Mouse (Mus musculus) spleen, adult 2 months (tissue): ENCODE data around the gene Slc22a7. TPM values are rescaled to one million over a fixed set of nuclear protein-coding genes. Genes with fewer than 3 reads are reported as not detected.

Experiments
- DNase-seq, 2 experiments: peaks; one replicate each; pipeline versions ENCODE4 v3.0.0 to v3.0.0-alpha.2; 2012 to 2021; ENCODE audit warnings: low spot score in 2 of 2, low read depth in 1 of 2
- H3K27ac ChIP-seq: fragments of 200-500 bp; 2 replicates; pipeline ENCODE4 v1.5.1; 2012; ENCODE audit warnings: low read length, inconsistent platforms; ENCODE audit not compliant: insufficient read depth
- H3K27me3 ChIP-seq: fragments of 200-500 bp; 2 replicates; pipeline ENCODE4 v1.6.1; 2012; ENCODE audit warnings: mild to moderate bottlenecking, moderate library complexity, low read length, inconsistent platforms; ENCODE audit not compliant: control insufficient read depth, insufficient read depth
- H3K36me3 ChIP-seq: fragments of 200-500 bp; 2 replicates; pipeline ENCODE4 v1.6.1; 2012; ENCODE audit warnings: mild to moderate bottlenecking, low read length, inconsistent platforms; ENCODE audit not compliant: control insufficient read depth, insufficient read depth
- H3K4me1 ChIP-seq: fragments of 200-500 bp; 2 replicates; pipeline ENCODE4 v1.6.1; 2011; ENCODE audit warnings: inconsistent platforms; ENCODE audit not compliant: control insufficient read depth, insufficient read depth, insufficient read length
- H3K4me3 ChIP-seq: fragments of 200-500 bp; 2 replicates; pipeline ENCODE4 v1.5.1; 2011; ENCODE audit warnings: mild to moderate bottlenecking, inconsistent platforms; ENCODE audit not compliant: insufficient read depth, insufficient read length; ENCODE audit errors: extremely low read depth
- CTCF ChIP-seq: fragments of 200-500 bp; IDR thresholded peaks from 2 replicates; pipeline ENCODE4 v1.5.1; 2011; ENCODE audit warnings: mild to moderate bottlenecking, inconsistent platforms; ENCODE audit not compliant: insufficient read depth, insufficient read length, insufficient replicate concordance; ENCODE audit errors: extremely low read depth
- POLR2A ChIP-seq: fragments of 200-500 bp; IDR thresholded peaks from 2 replicates; pipeline ENCODE4 v1.6.1; 2011; ENCODE audit warnings: low read depth, low read length, inconsistent platforms
- WGBS: fragments of 180-500 bp; shearing (Covaris S2); methylation state at CpG from one replicate; pipeline ENCODE4 v1.1.7; 2018; 5-methylcytosine and 5-hydroxymethylcytosine counted together
- polyA plus RNA-seq: library from polyadenylated mRNA; depleted of rRNA; stranded (reverse); fragments of >200 nt; gene quantifications from 2 replicates; pipeline ENCODE4 v1.2.3, GENCODE M21; 2012

The Slc22a7 gene
- polyA plus RNA-seq, 1 experiment, result 0.07 TPM

- WGBS, result 8% methylated on average over 40 of the region's 50 CpGs
Measured at GRCm38 (mm10) chr17:46444839-46445579, 6.8 kb upstream of the Slc22a7 start.

GRCm38 (mm10) chr17:46439176-46439575 lies 919 bp upstream of the Slc22a7 start:
- TF ChIP-seq POLR2A (no peak), CTCF (no peak)
- Histone ChIP-seq H3K4me3 (no peak overlapping the region), H3K36me3 (no peaks in the 10 kb centered on the region), H3K27ac (no peak overlapping the region), H3K27me3 (no peaks in the 10 kb centered on the region; the same call in 1 of the 2 replicates), H3K4me1 (no peaks in the 10 kb centered on the region)
- DNase-seq, result no peak
- 93% methylated on average over 10 of the region's 10 CpGs for WGBS

More at GRCm38 (mm10) chr17:46444839-46445579, 6.8 kb upstream of the Slc22a7 start:
- H3K4me3 ChIP-seq, result no peak overlapping the region
- no peaks in the 10 kb centered on the region for H3K4me1 ChIP-seq
- no peak overlapping the region for H3K27ac ChIP-seq
- no peak for DNase-seq
- H3K36me3 ChIP-seq, result no peaks in the 10 kb centered on the region
- TF ChIP-seq CTCF (no peak), POLR2A (no peak)
- H3K27me3 ChIP-seq, result peaks cover 5% of the 10 kb centered on the region; the same call in 1 of the 2 replicates

GRCm38 (mm10) chr17:46436672-46437366 lies 1.4 kb downstream of the Slc22a7 start:
- no peak overlapping the region for H3K27ac ChIP-seq
- no peak overlapping the region for H3K4me3 ChIP-seq
- TF ChIP-seq CTCF (peak; percentile 40; the same call in 1 of the 2 replicates), POLR2A (no peak)
- no peaks in the 10 kb centered on the region for H3K4me1 ChIP-seq
- H3K36me3 ChIP-seq, result no peaks in the 10 kb centered on the region
- 29% methylated on average over 23 of the region's 23 CpGs for WGBS
- no peak for DNase-seq
- peaks cover 4% of the 10 kb centered on the region for H3K27me3 ChIP-seq

GRCm38 (mm10) chr17:46433627-46434026 lies 4.6 kb downstream of the Slc22a7 start:
- Histone ChIP-seq H3K4me1 (no peaks in the 10 kb centered on the region; the same call in 1 of the 2 replicates), H3K27ac (no peak overlapping the region), H3K27me3 (peaks cover 4% of the 10 kb centered on the region), H3K36me3 (no peaks in the 10 kb centered on the region), H3K4me3 (no peak overlapping the region)
- DNase-seq, result no peak
- 16% methylated on average over 17 of the region's 17 CpGs for WGBS
- TF ChIP-seq POLR2A (no peak), CTCF (no peak)

- Histone ChIP-seq H3K4me3 (no peak within 1 kb of the TSS), H3K27ac (no peak within 1 kb of the TSS), H3K27me3 (0 out of 2 replicates have a peak, but pooled peaks cover 2% of the 10 kb centered on the region), H3K36me3 (no peaks in the 10 kb centered on the region), H3K4me1 (no peaks in the 10 kb centered on the region; the same call in 1 of the 2 replicates)
- no peak for TF ChIP-seq POLR2A
- TF ChIP-seq CTCF, result no peak
- DNase-seq, result no peak
- WGBS, result 13% methylated on average over 18 of the region's 18 CpGs
Measured at GRCm38 (mm10) chr17:46428761-46429414, 9.4 kb downstream of the Slc22a7 start, which contains the start of gene Crip3. Crip3 (plus strand) TSS chr17:46428926.

- H3K27ac ChIP-seq, result no peak overlapping the region
- no peaks in the 10 kb centered on the region for H3K36me3 ChIP-seq
- no peak for DNase-seq
- no peaks in the 10 kb centered on the region for H3K27me3 ChIP-seq
- no peak for TF ChIP-seq POLR2A
- no peak for TF ChIP-seq CTCF
- H3K4me3 ChIP-seq, result no peak overlapping the region
- H3K4me1 ChIP-seq, result no peaks in the 10 kb centered on the region; the same call in 1 of the 2 replicates
Measured at GRCm38 (mm10) chr17:46426496-46426895, 11.8 kb downstream of the Slc22a7 start.
